Mouse (Mus musculus): ENCODE measurements at regions not wholly inside any gene's neighbourhood (a gene's known extent, or its start where the extent isn't known, plus 50 kb on each side); places are given as distances from the start of the nearest gene placed in this dataset.

DNA sequence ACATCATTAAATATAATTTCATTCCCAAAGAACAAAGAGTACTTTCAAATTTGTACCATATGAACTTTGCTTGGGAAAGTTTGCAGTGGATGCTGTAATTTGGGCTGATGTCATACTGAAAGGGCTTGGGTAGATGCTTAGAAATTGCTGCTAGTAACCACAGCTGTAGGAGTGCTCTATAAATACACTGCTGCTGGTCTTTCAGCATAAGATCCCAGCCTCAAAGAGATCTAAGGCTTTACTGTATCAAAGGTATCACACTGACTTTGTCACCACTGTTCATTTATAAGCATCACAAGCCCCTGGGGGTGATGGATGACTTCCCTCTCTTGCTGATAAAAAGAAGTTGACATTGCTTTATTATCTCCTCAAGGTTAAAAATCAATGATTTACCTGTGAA lies 497.2 kb downstream of the Pla2g4a start:
- no peak for TF ChIP-seq CTCF (IDR thresholded peaks at IDR 0.05; ENCODE audit: low read depth)
- no peak for TF ChIP-seq EP300 (optimal IDR thresholded peaks at IDR 0.05)
- Histone ChIP-seq H3K4me1 (replicated peaks; ENCODE audit: control insufficient read depth, insufficient read depth) (no peaks in the 10 kb centered on the region), H3K4me2 (replicated peaks; ENCODE audit: low read depth) (no peak overlapping the region), H3K27ac (replicated peaks) (no peak overlapping the region), H3K27me3 (ENCODE audit: control insufficient read depth, insufficient read depth, low read length) (no peaks in the 10 kb centered on the region), H3K4me3 (ENCODE audit: low read depth, low read length) (no peak overlapping the region), H3K36me3 (ENCODE audit: control insufficient read depth, insufficient read depth, low read length) (no peaks in the 10 kb centered on the region), H3K9me3 (ENCODE audit: control insufficient read depth, low read length) (no peaks in the 10 kb centered on the region), H3K9ac (ENCODE audit: low read length) (no peak overlapping the region)
- DNase-seq (ENCODE audit: low spot score) (no peak), ATAC-seq (ENCODE audit: low FRiP score, low TSS enrichment) (no peak)

DNA sequence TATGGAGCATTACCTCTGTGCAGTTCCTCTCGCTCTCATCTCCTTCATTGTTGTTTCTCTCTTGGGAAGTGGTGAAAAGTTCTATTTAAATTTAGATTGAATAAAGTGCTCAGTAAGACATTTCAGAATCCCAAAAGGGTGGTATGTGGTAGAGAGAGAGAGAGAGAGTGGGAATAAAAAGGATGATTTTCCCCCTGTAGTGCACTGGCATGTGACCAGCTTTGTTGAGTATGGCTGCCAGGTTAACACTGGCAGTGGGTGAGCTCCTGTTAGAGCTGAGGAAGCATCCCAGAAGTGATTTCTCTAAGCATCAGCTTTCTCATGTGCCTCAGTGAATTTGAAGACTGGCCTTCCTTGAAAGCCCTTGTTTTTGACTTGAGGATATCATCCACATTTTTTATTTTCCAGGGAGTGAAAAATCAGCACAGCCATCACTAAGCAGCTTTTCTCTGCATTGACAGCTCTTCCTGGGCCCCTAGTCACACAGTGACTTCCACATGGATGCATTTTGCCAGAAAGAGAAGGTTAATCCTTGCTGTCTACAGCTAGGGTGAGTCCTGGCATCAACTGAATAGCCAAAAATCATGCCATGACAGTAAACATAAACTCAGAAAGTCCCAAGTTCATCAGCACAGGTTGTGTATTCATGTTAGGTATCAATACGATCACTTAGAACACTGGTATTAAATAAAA lies 511.1 kb downstream of the Pla2g4a start:
- Histone ChIP-seq H3K9me3 (ENCODE audit: control insufficient read depth, low read length) (no peaks in the 10 kb centered on the region), H3K27ac (replicated peaks) (no peak overlapping the region), H3K27me3 (ENCODE audit: control insufficient read depth, insufficient read depth, low read length) (no peaks in the 10 kb centered on the region), H3K4me2 (replicated peaks; ENCODE audit: low read depth) (no peak overlapping the region), H3K9ac (ENCODE audit: low read length) (no peak overlapping the region), H3K36me3 (ENCODE audit: control insufficient read depth, insufficient read depth, low read length) (no peaks in the 10 kb centered on the region), H3K4me3 (ENCODE audit: low read depth, low read length) (no peak overlapping the region), H3K4me1 (replicated peaks; ENCODE audit: control insufficient read depth, insufficient read depth) (no peaks in the 10 kb centered on the region)
- TF ChIP-seq EP300 (optimal IDR thresholded peaks at IDR 0.05) = no peak
- TF ChIP-seq CTCF (IDR thresholded peaks at IDR 0.05; ENCODE audit: low read depth) = no peak
- 89% methylated on average over 2 of the region's 2 CpGs for WGBS
- no peak for DNase-seq (ENCODE audit: low spot score)
- no peak for ATAC-seq (ENCODE audit: low FRiP score, low TSS enrichment)

DNA sequence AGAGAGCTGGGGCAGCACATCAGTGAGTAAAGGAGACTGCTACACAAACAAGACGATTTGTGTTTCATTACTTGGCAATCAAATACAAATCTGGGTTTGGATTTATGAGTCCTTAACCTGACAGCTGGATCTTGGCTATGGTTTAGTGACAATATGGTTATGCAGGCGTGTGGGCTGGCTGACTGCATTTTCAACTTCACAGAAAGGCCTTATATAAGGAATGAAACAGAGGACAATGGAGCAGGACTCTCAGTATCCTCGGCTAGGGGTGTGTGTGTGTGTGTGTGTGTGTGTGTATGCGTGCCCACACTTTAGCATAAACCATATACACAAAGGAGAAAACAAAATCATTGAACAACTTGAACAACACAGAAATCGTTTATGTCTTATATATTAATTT lies 512.6 kb downstream of the Pla2g4a start:
- H3K36me3 ChIP-seq (ENCODE audit: control insufficient read depth, insufficient read depth, low read length) = no peaks in the 10 kb centered on the region
- TF ChIP-seq EP300 (optimal IDR thresholded peaks at IDR 0.05) = no peak
- no peak for TF ChIP-seq CTCF (IDR thresholded peaks at IDR 0.05; ENCODE audit: low read depth)

DNA sequence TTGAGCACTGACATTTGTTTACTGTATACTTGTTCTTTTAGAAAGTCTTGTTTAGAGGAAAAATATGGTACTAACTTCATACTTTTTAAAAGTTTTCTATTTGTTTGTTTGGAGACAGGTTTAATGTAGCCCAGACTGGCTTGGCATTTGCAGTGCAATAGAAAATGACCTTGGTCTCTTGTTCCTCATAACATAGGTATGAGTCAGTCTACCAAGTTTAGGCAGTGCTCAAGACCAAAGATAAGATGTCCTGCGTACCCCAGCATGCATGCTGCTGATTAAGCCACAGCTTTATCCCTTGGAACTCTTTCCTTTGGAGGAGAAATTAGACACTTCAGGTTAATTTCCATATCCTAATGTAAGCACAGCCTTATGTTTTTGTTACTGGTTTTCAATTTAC lies 550.1 kb downstream of the Pla2g4a start:
- WGBS = 43% methylated on average over 1 of the region's 1 CpGs
- no peaks in the 10 kb centered on the region for H3K36me3 ChIP-seq (ENCODE audit: control insufficient read depth, insufficient read depth, low read length)
- H3K4me2 ChIP-seq (replicated peaks; ENCODE audit: low read depth) = no peak overlapping the region
- no peak overlapping the region for H3K4me3 ChIP-seq (ENCODE audit: low read depth, low read length)
- DNase-seq (ENCODE audit: low spot score) = no peak
- H3K27me3 ChIP-seq (ENCODE audit: control insufficient read depth, insufficient read depth, low read length) = no peaks in the 10 kb centered on the region
- TF ChIP-seq CTCF (IDR thresholded peaks at IDR 0.05; ENCODE audit: low read depth) (no peak), EP300 (optimal IDR thresholded peaks at IDR 0.05) (no peak)
- no peak overlapping the region for H3K27ac ChIP-seq (replicated peaks)
- no peak overlapping the region for H3K9ac ChIP-seq (ENCODE audit: low read length)
- no peak for ATAC-seq (ENCODE audit: low FRiP score, low TSS enrichment)
- H3K4me1 ChIP-seq (replicated peaks; ENCODE audit: control insufficient read depth, insufficient read depth) = no peaks in the 10 kb centered on the region
- no peaks in the 10 kb centered on the region for H3K9me3 ChIP-seq (ENCODE audit: control insufficient read depth, low read length)

More for the DNA sequence above, 512.6 kb downstream of the Pla2g4a start:
- no peak overlapping the region for H3K9ac ChIP-seq (ENCODE audit: low read length)
- no peak overlapping the region for H3K27ac ChIP-seq (replicated peaks)
- DNase-seq (ENCODE audit: low spot score) = no peak
- H3K4me3 ChIP-seq (ENCODE audit: low read depth, low read length) = no peak overlapping the region
- no peak overlapping the region for H3K4me2 ChIP-seq (replicated peaks; ENCODE audit: low read depth)
- WGBS = 74% methylated on average over 5 of the region's 5 CpGs
- no peak for ATAC-seq (ENCODE audit: low FRiP score, low TSS enrichment)
- H3K27me3 ChIP-seq (ENCODE audit: control insufficient read depth, insufficient read depth, low read length) = no peaks in the 10 kb centered on the region
- no peaks in the 10 kb centered on the region for H3K9me3 ChIP-seq (ENCODE audit: control insufficient read depth, low read length)
- no peaks in the 10 kb centered on the region for H3K4me1 ChIP-seq (replicated peaks; ENCODE audit: control insufficient read depth, insufficient read depth)

DNA sequence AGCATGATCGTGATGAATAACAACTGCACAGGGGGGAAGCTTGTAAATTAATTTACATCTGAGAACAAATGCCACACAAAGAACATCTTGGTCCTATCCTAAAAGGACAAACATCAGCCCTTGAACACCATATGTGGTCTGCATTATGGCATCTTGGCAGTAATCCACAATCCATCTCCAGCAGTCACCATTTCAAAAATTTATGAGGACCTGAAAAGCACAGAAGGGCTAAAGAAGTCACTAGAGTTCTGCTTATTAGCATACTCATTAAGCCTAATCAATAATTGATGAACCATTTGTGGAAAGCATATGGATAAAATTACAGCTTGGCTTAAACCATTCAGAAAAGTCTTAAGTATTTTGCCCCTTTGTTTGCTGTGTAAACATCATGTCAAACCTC lies 555.7 kb downstream of the Pla2g4a start:
- Histone ChIP-seq H3K4me1 (replicated peaks; ENCODE audit: control insufficient read depth, insufficient read depth) (no peaks in the 10 kb centered on the region), H3K27me3 (ENCODE audit: control insufficient read depth, insufficient read depth, low read length) (no peaks in the 10 kb centered on the region), H3K36me3 (ENCODE audit: control insufficient read depth, insufficient read depth, low read length) (no peaks in the 10 kb centered on the region), H3K4me3 (ENCODE audit: low read depth, low read length) (no peak overlapping the region), H3K9me3 (ENCODE audit: control insufficient read depth, low read length) (no peaks in the 10 kb centered on the region), H3K4me2 (replicated peaks; ENCODE audit: low read depth) (no peak overlapping the region), H3K9ac (ENCODE audit: low read length) (no peak overlapping the region), H3K27ac (replicated peaks) (no peak overlapping the region)
- DNase-seq (ENCODE audit: low spot score) (no peak), ATAC-seq (ENCODE audit: low FRiP score, low TSS enrichment) (no peak)
- no peak for TF ChIP-seq EP300 (optimal IDR thresholded peaks at IDR 0.05)
- no peak for TF ChIP-seq CTCF (IDR thresholded peaks at IDR 0.05; ENCODE audit: low read depth)
- WGBS = 52% methylated on average over 1 of the region's 1 CpGs

DNA sequence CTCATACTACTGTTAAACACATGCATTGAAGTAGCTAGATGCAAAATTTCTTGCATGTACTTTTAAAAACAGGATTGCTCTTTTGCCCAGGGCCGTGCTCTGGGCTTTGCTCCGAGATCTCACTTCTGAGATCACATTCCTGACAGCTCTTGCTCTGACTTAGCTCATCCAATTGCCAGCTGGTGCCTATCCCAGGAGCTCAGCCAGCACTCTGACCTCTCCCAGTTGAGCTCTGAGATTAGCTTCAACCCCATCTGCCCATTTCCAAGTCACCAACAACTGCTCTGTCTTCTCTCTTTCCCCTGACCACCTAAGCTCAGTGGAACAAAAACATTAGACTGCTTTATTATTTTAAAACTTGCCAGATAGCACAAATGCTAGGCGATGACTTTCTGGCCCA lies 572.4 kb downstream of the Pla2g4a start:
- no peak overlapping the region for H3K4me3 ChIP-seq (ENCODE audit: low read depth, low read length)
- ATAC-seq (ENCODE audit: low FRiP score, low TSS enrichment) = no peak
- no peaks in the 10 kb centered on the region for H3K27me3 ChIP-seq (ENCODE audit: control insufficient read depth, insufficient read depth, low read length)
- no peaks in the 10 kb centered on the region for H3K4me1 ChIP-seq (replicated peaks; ENCODE audit: control insufficient read depth, insufficient read depth)
- no peaks in the 10 kb centered on the region for H3K36me3 ChIP-seq (ENCODE audit: control insufficient read depth, insufficient read depth, low read length)
- no peak for TF ChIP-seq CTCF (IDR thresholded peaks at IDR 0.05; ENCODE audit: low read depth)
- 64% methylated on average over 3 of the region's 3 CpGs for WGBS
- no peak overlapping the region for H3K27ac ChIP-seq (replicated peaks)
- H3K9ac ChIP-seq (ENCODE audit: low read length) = no peak overlapping the region
- H3K9me3 ChIP-seq (ENCODE audit: control insufficient read depth, low read length) = no peaks in the 10 kb centered on the region
- no peak for DNase-seq (ENCODE audit: low spot score)
- no peak overlapping the region for H3K4me2 ChIP-seq (replicated peaks; ENCODE audit: low read depth)

All from stomach, postnatal 0 days (tissue).